Mouse (Mus musculus) myocyte (in vitro differentiated cells): ENCODE measurements around the gene Vps45. TPM values are rescaled to one million over a fixed set of nuclear protein-coding genes. Genes with fewer than 3 reads are reported as not detected.

Experiments
- H3K27me3 ChIP-seq: one replicate; pipeline ENCODE4 v1.6.1; 2011; ENCODE audit not compliant: control insufficient read depth, insufficient read depth, insufficient read length
- H3K36me3 ChIP-seq: one replicate; pipeline ENCODE4 v1.6.1; 2011; ENCODE audit not compliant: control insufficient read depth, insufficient read depth
- H3K4me2 ChIP-seq: one replicate; pipeline ENCODE4 v1.6.1; 2011; ENCODE audit warnings: low read depth, control low read depth
- H3K4me3 ChIP-seq: one replicate; pipeline ENCODE4 v1.5.1; 2011; ENCODE audit warnings: mild to moderate bottlenecking, control low read depth, moderate library complexity
- H3K79me2 ChIP-seq: one replicate; pipeline ENCODE4 v1.6.1; 2011; ENCODE audit not compliant: control insufficient read depth, insufficient read depth
- H3ac ChIP-seq: one replicate; pipeline ENCODE4 v1.6.1; 2011; ENCODE audit not compliant: control insufficient read depth, insufficient read length
- CEBPB ChIP-seq: IDR thresholded peaks from 2 replicates; pipeline ENCODE4 v1.6.1; 2011; ENCODE audit warnings: mild to moderate bottlenecking, moderate library complexity; ENCODE audit not compliant: poor library complexity, insufficient read depth, severe bottlenecking
- E2F4 ChIP-seq: IDR thresholded peaks from one replicate; pipeline ENCODE4 v1.6.1; 2011; ENCODE audit warnings: mild to moderate bottlenecking, control low read depth, moderate library complexity; ENCODE audit not compliant: insufficient read depth
- MAX ChIP-seq: IDR thresholded peaks from one replicate; pipeline ENCODE4 v1.6.1; 2011; ENCODE audit warnings: low read depth, mild to moderate bottlenecking, control low read depth
- MYOD1 ChIP-seq, 3 experiments: IDR thresholded peaks; one replicate each; pipeline ENCODE4 v1.6.1; 2011; ENCODE audit warnings: control low read depth in 2 of 3, low read depth in 2 of 3, mild to moderate bottlenecking in 2 of 3, moderate library complexity in 1 of 3; ENCODE audit not compliant: insufficient read length in 2 of 3, control insufficient read depth in 1 of 3
- MYOG ChIP-seq, 3 experiments: IDR thresholded peaks; one replicate each; pipeline ENCODE4 v1.6.1; 2011; ENCODE audit warnings: control low read depth in 2 of 3, low read depth in 2 of 3, mild to moderate bottlenecking in 2 of 3; ENCODE audit not compliant: insufficient read length in 2 of 3, control insufficient read depth in 1 of 3, insufficient read depth in 1 of 3
- POLR2A ChIP-seq: IDR thresholded peaks from one replicate; pipeline ENCODE4 v1.6.1; 2011; ENCODE audit warnings: low read depth, mild to moderate bottlenecking, control low read depth, moderate library complexity; ENCODE audit not compliant: insufficient read length
- POLR2AphosphoS2 ChIP-seq: IDR thresholded peaks from one replicate; pipeline ENCODE4 v1.6.1; 2011; ENCODE audit warnings: low read depth, control low read depth; ENCODE audit not compliant: insufficient read length
- REST ChIP-seq: IDR thresholded peaks from one replicate; pipeline ENCODE4 v1.6.1; 2011; ENCODE audit warnings: mild to moderate bottlenecking, control low read depth, moderate library complexity; ENCODE audit not compliant: insufficient read depth, insufficient read length
- SRF ChIP-seq: IDR thresholded peaks from one replicate; pipeline ENCODE4 v1.6.1; 2011; ENCODE audit warnings: low read depth; ENCODE audit not compliant: control insufficient read depth, insufficient read length
- TCF12 ChIP-seq: IDR thresholded peaks from one replicate; pipeline ENCODE4 v1.6.1; 2011; ENCODE audit warnings: mild to moderate bottlenecking, control low read depth; ENCODE audit not compliant: poor library complexity, insufficient read depth, severe bottlenecking
- TCF3 ChIP-seq: IDR thresholded peaks from one replicate; pipeline ENCODE4 v1.6.1; 2011; ENCODE audit warnings: low read depth, control low read depth; ENCODE audit not compliant: insufficient read length
- USF1 ChIP-seq: IDR thresholded peaks from one replicate; pipeline ENCODE4 v1.6.1; 2011; ENCODE audit warnings: low read depth, mild to moderate bottlenecking, control low read depth, moderate library complexity
- polyA plus RNA-seq: library from polyadenylated mRNA; unstranded; fragments of >200 nt; fragmentation: generic; extraction: Trizol; gene quantifications from one replicate; pipeline ENCODE4 v1.2.1, GENCODE M21; 2012; ENCODE audit warnings: missing spikeins

Vps45 gene
- 22.0 TPM for polyA plus RNA-seq

- Histone ChIP-seq H3ac (peak within 1 kb of the TSS; percentile 19), H3K4me2 (peak within 1 kb of the TSS; percentile 95), H3K27me3 (no peaks in the 10 kb centered on the region), H3K79me2 (peaks cover 21% of the 10 kb centered on the region), H3K4me3 (peak within 1 kb of the TSS; percentile 94), H3K36me3 (no peaks in the 10 kb centered on the region)
- TF ChIP-seq POLR2A, result peak; percentile 68
- no peak for TF ChIP-seq TCF3
These were observed at the start of gene Vps45 for GRCm38 (mm10) chr3:96058231-96058896. Gene Vps45 (minus strand): TSS chr3:96058466.

GRCm38 (mm10) chr3:96106151-96106550 is 47.9 kb upstream of the Vps45 start:
- TF ChIP-seq E2F4, result no peak
- no peak for TF ChIP-seq USF1
- no peak for TF ChIP-seq TCF12
- TF ChIP-seq MYOD1 (IDR thresholded peaks at IDR 0.05; ENCODE audit: control insufficient read depth in 1 of 3, insufficient read length in 2 of 3, low read depth in 2 of 3), result no peak
- TF ChIP-seq POLR2A, result no peak
- no peak for TF ChIP-seq TCF3
- TF ChIP-seq POLR2AphosphoS2, result no peak
- TF ChIP-seq MAX, result no peak
- no peak for TF ChIP-seq REST
- no peak for TF ChIP-seq MYOG (IDR thresholded peaks at IDR 0.05; ENCODE audit: control insufficient read depth in 1 of 3, insufficient read depth in 1 of 3, insufficient read length in 2 of 3, low read depth in 2 of 3)
- peak overlapping the region; percentile 85 for H3K4me2 ChIP-seq
- no peak overlapping the region for H3ac ChIP-seq
- peaks cover 60% of the 10 kb centered on the region for H3K79me2 ChIP-seq
- H3K36me3 ChIP-seq, result peaks cover 10% of the 10 kb centered on the region
- no peaks in the 10 kb centered on the region for H3K27me3 ChIP-seq
- H3K4me3 ChIP-seq, result peak overlapping the region; percentile 88

- no peak for TF ChIP-seq MAX
- TF ChIP-seq MYOD1 (IDR thresholded peaks at IDR 0.05; ENCODE audit: control insufficient read depth in 1 of 3, insufficient read length in 2 of 3, low read depth in 2 of 3), result no peak
- TF ChIP-seq TCF12, result no peak
- no peak for TF ChIP-seq REST
- no peak for TF ChIP-seq USF1
- TF ChIP-seq E2F4, result no peak
- TF ChIP-seq POLR2AphosphoS2, result no peak
- no peak for TF ChIP-seq SRF
- H3K27me3 ChIP-seq, result no peaks in the 10 kb centered on the region
- H3ac ChIP-seq, result peak overlapping the region; percentile 82
These were observed 47.0 kb upstream of the Vps45 start for GRCm38 (mm10) chr3:96105232-96105747.

GRCm38 (mm10) chr3:96104261-96105065 is 46.2 kb upstream of the Vps45 start, which contains the start of gene Otud7b:
Gene Otud7b (plus strand): TSS chr3:96104527.
- Histone ChIP-seq H3K4me3 (peak within 1 kb of the TSS; percentile 88), H3K36me3 (peaks cover 9% of the 10 kb centered on the region), H3K79me2 (peaks cover 46% of the 10 kb centered on the region), H3ac (peak within 1 kb of the TSS; percentile 82), H3K4me2 (peak within 1 kb of the TSS; percentile 85), H3K27me3 (no peaks in the 10 kb centered on the region)
- TF ChIP-seq MAX (no peak), SRF (no peak), E2F4 (no peak), TCF3 (no peak), MYOD1 (IDR thresholded peaks at IDR 0.05; ENCODE audit: control insufficient read depth in 1 of 3, insufficient read length in 2 of 3, low read depth in 2 of 3) (peak in 1 of 3 experiments; percentile 4), MYOG (IDR thresholded peaks at IDR 0.05; ENCODE audit: control insufficient read depth in 1 of 3, insufficient read depth in 1 of 3, insufficient read length in 2 of 3, low read depth in 2 of 3) (peak in 1 of 3 experiments; percentile 24), REST (no peak), USF1 (no peak), TCF12 (no peak), POLR2AphosphoS2 (peak; percentile 73), CEBPB (no peak), POLR2A (peak; percentile 79)

More at GRCm38 (mm10) chr3:96105232-96105747, 47.0 kb upstream of the Vps45 start:
- H3K36me3 ChIP-seq, result peaks cover 10% of the 10 kb centered on the region
- H3K79me2 ChIP-seq, result peaks cover 52% of the 10 kb centered on the region
- peak overlapping the region; percentile 85 for H3K4me2 ChIP-seq
- peak overlapping the region; percentile 88 for H3K4me3 ChIP-seq

- Histone ChIP-seq H3K36me3 (peaks cover 3% of the 10 kb centered on the region), H3K79me2 (peaks cover 40% of the 10 kb centered on the region), H3K4me2 (peak overlapping the region; percentile 61), H3K4me3 (peak overlapping the region; percentile 88), H3ac (peak overlapping the region; percentile 82), H3K27me3 (no peaks in the 10 kb centered on the region)
- TF ChIP-seq POLR2A, result no peak
- no peak for TF ChIP-seq REST
- TF ChIP-seq MYOG (IDR thresholded peaks at IDR 0.05; ENCODE audit: control insufficient read depth in 1 of 3, insufficient read depth in 1 of 3, insufficient read length in 2 of 3, low read depth in 2 of 3), result no peak
- TF ChIP-seq MYOD1 (IDR thresholded peaks at IDR 0.05; ENCODE audit: control insufficient read depth in 1 of 3, insufficient read length in 2 of 3, low read depth in 2 of 3), result no peak
- TF ChIP-seq POLR2AphosphoS2, result no peak
- TF ChIP-seq SRF, result no peak
- TF ChIP-seq TCF12, result no peak
- TF ChIP-seq CEBPB, result no peak
- no peak for TF ChIP-seq E2F4
- TF ChIP-seq TCF3, result no peak
- TF ChIP-seq USF1, result no peak
These were observed 45.6 kb upstream of the Vps45 start for GRCm38 (mm10) chr3:96103901-96104260.
